Mouse (Mus musculus) CH12.LX (cell line): ENCODE measurements around the gene Cdc42ep1.

ENCODE experiments used
- CTCF ChIP-seq, 2 experiments: IDR thresholded peaks in 1 of 2; conservative IDR thresholded peaks in 1 of 2; 2 replicates each; pipeline ENCODE4 v1.5.1; 2011 to 2012; ENCODE audit warnings: low read depth in 2 of 2, low read length in 2 of 2, improper control_type of control experiment in 1 of 2, inconsistent platforms in 1 of 2, mild to moderate bottlenecking in 1 of 2, moderate library complexity in 1 of 2
- MAFK ChIP-seq: IDR thresholded peaks from 2 replicates; pipeline ENCODE4 v1.6.1; 2011; ENCODE audit warnings: low read length, improper control_type of control experiment; ENCODE audit not compliant: insufficient replicate concordance
- MAX ChIP-seq: IDR thresholded peaks from 2 replicates; pipeline ENCODE4 v1.6.1; 2011; ENCODE audit warnings: low read length, improper control_type of control experiment
- POLR2AphosphoS2 ChIP-seq: IDR thresholded peaks from 2 replicates; pipeline ENCODE4 v1.6.1; 2011; ENCODE audit warnings: low read depth, low read length, improper control_type of control experiment
- RCOR1 ChIP-seq: conservative IDR thresholded peaks from 2 replicates; pipeline ENCODE4 v1.6.1; 2012; ENCODE audit warnings: low read depth, mild to moderate bottlenecking, inconsistent platforms, low read length, improper control_type of control experiment
- USF1 ChIP-seq: IDR thresholded peaks from 2 replicates; pipeline ENCODE4 v1.6.1; 2014; ENCODE audit warnings: low read depth, mild to moderate bottlenecking, inconsistent platforms, low read length, improper control_type of control experiment
- USF2 ChIP-seq: conservative IDR thresholded peaks from 2 replicates; pipeline ENCODE4 v1.6.1; 2011; ENCODE audit warnings: low read depth, low read length, improper control_type of control experiment
- ZKSCAN1 ChIP-seq: IDR thresholded peaks from 2 replicates; pipeline ENCODE4 v1.6.1; 2012; ENCODE audit warnings: low read depth, inconsistent platforms, low read length, improper control_type of control experiment, borderline replicate concordance
- ZMIZ1 ChIP-seq: IDR thresholded peaks from 2 replicates; pipeline ENCODE4 v1.6.1; 2012; ENCODE audit warnings: low read depth, mild to moderate bottlenecking, inconsistent platforms, low read length, improper control_type of control experiment

DNA sequence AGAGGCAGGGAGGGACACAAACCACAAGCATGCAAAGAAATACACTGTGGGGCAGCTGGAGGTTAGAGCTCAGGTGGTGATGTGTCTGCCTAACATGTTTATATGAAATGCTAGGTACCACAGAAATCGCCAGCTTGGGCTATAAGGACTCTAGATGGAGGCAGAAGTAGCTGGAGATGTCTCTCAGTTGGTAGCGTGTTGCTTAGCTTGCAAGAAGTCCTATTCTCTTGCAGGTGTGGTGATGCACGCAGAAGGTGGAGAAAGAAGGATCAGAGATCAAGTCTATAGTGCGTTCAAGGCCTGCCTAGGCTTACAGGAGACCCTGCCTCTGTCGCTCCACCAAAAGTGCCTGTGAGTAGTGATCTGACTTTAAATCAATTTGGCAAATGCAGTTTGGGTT is 33.1 kb downstream of the Cdc42ep1 start:
- no peak for TF ChIP-seq MAX
- no peak for TF ChIP-seq USF2
- TF ChIP-seq ZKSCAN1 = no peak
- TF ChIP-seq MAFK = no peak
- no peak for TF ChIP-seq ZMIZ1
- no peak for TF ChIP-seq CTCF (conservative IDR thresholded peaks at IDR 0.05 in 1 of 2, IDR thresholded peaks at IDR 0.05 in 1 of 2; ENCODE audit: low read depth in 2 of 2, low read length in 2 of 2)
- TF ChIP-seq POLR2AphosphoS2 = no peak
- no peak for TF ChIP-seq USF1
- no peak for TF ChIP-seq RCOR1
